Mouse (Mus musculus) testis, adult 2 months (tissue): ENCODE measurements around the gene Gm13277. TPM values are rescaled to one million over a fixed set of nuclear protein-coding genes. Genes with fewer than 3 reads are reported as not detected.
"Not testable (repeated sequence)": the region's sequence is repeated elsewhere in the genome, so short reads cannot be mapped to it uniquely, and the experiment has no call there.

Experiments
- H3K27ac ChIP-seq: fragments of 200-500 bp; 2 replicates; pipeline ENCODE4 v1.5.1; 2012; ENCODE audit warnings: low read depth, low read length; ENCODE audit not compliant: control insufficient read depth, insufficient read depth
- H3K27me3 ChIP-seq: fragments of 200-500 bp; 2 replicates; pipeline ENCODE4 v1.6.1; 2012; ENCODE audit warnings: mild to moderate bottlenecking, low read length, moderate library complexity; ENCODE audit not compliant: control insufficient read depth, insufficient read depth
- H3K36me3 ChIP-seq: fragments of 200-500 bp; 2 replicates; pipeline ENCODE4 v1.6.1; 2012; ENCODE audit warnings: mild to moderate bottlenecking, low read length; ENCODE audit not compliant: control insufficient read depth, insufficient read depth
- H3K4me1 ChIP-seq: fragments of 200-500 bp; 2 replicates; pipeline ENCODE4 v1.6.1; 2012; ENCODE audit warnings: low read length; ENCODE audit not compliant: control insufficient read depth, insufficient read depth
- H3K4me3 ChIP-seq: fragments of 200-500 bp; 2 replicates; pipeline ENCODE4 v1.5.1; 2012; ENCODE audit warnings: low read depth, mild to moderate bottlenecking, low read length, moderate library complexity, mixed read lengths; ENCODE audit not compliant: control insufficient read depth
- CTCF ChIP-seq: fragments of 200-500 bp; IDR thresholded peaks from 2 replicates; pipeline ENCODE4 v1.5.1; 2012; ENCODE audit warnings: low read depth, mild to moderate bottlenecking, inconsistent platforms, low read length, moderate library complexity; ENCODE audit not compliant: control insufficient read depth, insufficient read depth, insufficient replicate concordance
- POLR2A ChIP-seq: fragments of 200-500 bp; IDR thresholded peaks from 2 replicates; pipeline ENCODE4 v1.6.1; 2012; ENCODE audit warnings: low read depth, mild to moderate bottlenecking, inconsistent platforms, low read length, moderate library complexity; ENCODE audit not compliant: control insufficient read depth
- polyA plus RNA-seq: library from polyadenylated mRNA; depleted of rRNA; stranded (reverse); fragments of >200 nt; gene quantifications from 2 replicates; pipeline ENCODE4 v1.2.3, GENCODE M21; 2012; rRNA removed

Gene Gm13277
- polyA plus RNA-seq = not detected in 2 replicates

DNA sequence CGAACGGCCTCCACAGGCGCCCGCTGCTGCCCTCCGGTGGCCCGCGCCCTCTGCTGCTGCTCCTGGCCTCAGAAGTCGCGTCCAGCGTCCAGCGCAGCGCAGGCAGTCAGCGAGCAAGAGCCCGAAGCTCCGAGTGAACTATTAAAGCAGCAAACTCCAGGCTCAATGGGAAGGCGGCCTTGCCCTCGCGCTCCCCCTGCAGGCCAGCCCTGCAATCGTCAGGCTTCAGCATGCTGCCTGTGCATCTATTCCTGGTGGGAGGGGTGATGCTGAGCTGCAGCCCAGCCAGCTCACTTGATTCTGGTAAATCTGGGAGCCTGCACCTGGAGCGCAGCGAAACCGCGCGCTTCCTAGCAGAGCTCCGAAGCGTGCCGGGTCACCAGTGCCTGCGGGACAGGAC, at the start of gene Gm13277:
Gm13277 (plus strand) TSS at position 231 of the 400 bp plus-strand sequence.
- not testable (repeated sequence) for H3K4me1 ChIP-seq, H3K27ac ChIP-seq, H3K36me3 ChIP-seq, H3K27me3 ChIP-seq, H3K4me3 ChIP-seq
- peak; percentile 27; the same call in 1 of the 2 replicates for TF ChIP-seq CTCF

DNA sequence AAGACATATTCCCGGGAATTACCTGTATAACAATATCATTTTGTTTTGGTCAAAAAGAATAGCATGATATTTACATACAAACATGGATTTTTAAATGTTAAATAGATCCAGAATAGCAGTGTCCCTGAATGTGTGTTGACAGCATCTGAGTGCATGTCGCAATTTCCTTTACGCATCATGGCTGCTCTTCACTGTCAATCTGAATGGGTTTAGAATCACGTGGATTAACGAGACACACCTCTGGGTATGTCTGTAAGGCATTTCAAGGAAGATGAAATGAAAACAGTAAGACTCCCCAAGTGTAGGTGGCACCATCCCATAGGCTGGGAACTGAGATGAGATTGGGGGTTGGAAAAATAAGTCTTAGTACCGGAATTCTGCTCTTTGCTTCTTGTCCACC, 49.4 kb upstream of the Gm13277 start:
- no peak overlapping the region for H3K4me3 ChIP-seq
- H3K4me1 ChIP-seq = no peaks in the 10 kb centered on the region
- no peaks in the 10 kb centered on the region for H3K36me3 ChIP-seq
- no peak for TF ChIP-seq POLR2A
- no peak overlapping the region for H3K27ac ChIP-seq
- H3K27me3 ChIP-seq = no peaks in the 10 kb centered on the region

DNA sequence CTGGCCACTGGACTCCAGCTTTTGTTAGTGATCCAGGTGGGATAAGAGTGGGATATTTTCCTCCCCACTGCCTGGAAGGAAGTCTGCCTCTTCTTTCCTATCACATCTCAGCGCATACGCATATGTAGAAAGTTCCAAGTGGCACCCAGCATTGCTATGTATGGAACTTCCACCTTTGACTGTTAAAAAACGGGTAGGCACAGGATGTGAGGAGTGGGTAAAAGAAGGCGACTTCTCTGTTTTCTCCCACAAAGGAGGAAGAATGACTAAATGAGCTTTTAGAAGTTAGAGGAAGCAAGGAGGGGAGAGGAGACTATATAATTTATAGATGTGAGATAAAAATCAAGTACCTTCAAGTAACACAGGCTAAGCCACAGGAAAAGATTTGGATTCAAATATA, 47.0 kb upstream of the Gm13277 start:
- TF ChIP-seq CTCF (no peak), POLR2A (no peak)
- Histone ChIP-seq H3K36me3 (no peaks in the 10 kb centered on the region), H3K27ac (no peak overlapping the region), H3K27me3 (no peaks in the 10 kb centered on the region), H3K4me1 (no peaks in the 10 kb centered on the region), H3K4me3 (no peak overlapping the region)

DNA sequence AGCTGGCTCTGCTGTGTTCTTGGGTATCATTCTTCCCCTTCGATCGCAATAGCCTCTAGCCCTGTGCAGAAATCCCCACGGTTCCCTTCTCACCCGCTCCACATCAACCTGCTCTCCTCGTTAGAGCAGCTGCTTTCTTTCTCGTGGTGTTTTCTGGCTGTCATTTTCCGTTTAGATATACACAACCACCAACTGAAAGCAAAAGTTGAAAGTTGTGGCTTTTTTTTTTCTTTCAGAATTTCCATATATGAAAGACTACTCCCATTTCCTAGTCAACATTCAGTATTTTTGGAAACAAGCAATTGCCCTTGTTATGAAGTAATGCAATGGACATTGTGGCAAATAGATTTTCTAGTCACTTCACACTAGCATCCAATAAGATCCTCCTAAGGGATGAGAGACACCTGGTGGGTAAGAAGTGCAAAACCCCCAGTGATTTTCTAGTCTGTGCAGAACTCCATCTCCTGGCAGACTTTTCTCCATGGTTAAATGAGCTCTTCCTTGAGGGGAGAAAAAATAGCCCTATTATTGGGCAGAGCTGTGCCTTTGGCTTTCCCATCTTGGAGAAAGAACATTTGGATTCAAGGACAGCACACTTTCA, 45.6 kb upstream of the Gm13277 start:
- TF ChIP-seq CTCF (no peak), POLR2A (no peak)

DNA sequence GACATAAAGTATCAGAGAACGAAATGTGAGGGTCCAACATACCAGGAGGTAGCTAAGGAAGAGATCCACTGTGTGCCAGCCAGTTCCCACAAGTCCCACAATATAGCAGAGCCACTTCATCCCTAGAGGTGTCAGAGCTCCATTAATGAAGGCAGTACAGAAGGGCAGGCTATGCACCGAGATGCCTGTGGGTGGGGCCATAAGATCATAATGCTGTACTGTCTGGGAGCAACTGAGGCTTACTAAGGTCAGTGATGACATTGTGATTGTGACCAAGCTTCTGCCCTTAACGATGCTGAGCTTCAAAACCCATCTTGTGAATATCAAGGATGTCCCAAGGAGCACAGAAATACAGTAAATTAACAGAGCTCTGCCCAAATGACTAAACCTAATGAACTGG, 44.2 kb upstream of the Gm13277 start:
- peak overlapping the region; percentile 68 for H3K4me3 ChIP-seq
- no peaks in the 10 kb centered on the region for H3K4me1 ChIP-seq
- no peaks in the 10 kb centered on the region for H3K36me3 ChIP-seq
- TF ChIP-seq POLR2A = no peak
- no peak overlapping the region for H3K27ac ChIP-seq
- no peaks in the 10 kb centered on the region for H3K27me3 ChIP-seq

More for the DNA sequence above, 45.6 kb upstream of the Gm13277 start:
- H3K36me3 ChIP-seq = no peaks in the 10 kb centered on the region
- no peak overlapping the region for H3K27ac ChIP-seq
- no peaks in the 10 kb centered on the region for H3K27me3 ChIP-seq
- peak overlapping the region; percentile 72 for H3K4me3 ChIP-seq
- H3K4me1 ChIP-seq = no peaks in the 10 kb centered on the region

DNA sequence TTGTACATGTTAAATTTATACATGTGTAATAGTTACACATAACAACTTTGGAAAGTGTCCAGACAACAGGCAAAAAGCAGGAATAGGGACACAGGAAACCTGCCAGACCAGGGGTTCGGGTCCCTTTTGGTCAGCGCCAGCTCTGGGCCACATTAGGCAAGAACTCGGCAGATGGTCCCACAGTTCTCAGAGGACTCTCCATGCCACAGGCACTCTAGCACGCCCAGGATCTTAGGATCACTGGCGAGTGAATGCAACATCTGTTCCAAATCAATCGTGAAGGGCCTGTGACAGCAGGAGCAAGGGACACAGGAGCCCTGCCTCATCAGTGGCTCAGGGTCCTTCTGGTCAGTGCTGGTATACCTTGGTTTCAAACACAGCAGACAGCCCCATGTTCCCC, 38.5 kb upstream of the Gm13277 start:
- no peaks in the 10 kb centered on the region for H3K4me1 ChIP-seq
- TF ChIP-seq CTCF (no peak), POLR2A (no peak)
- H3K36me3 ChIP-seq = no peaks in the 10 kb centered on the region
- no peak overlapping the region for H3K27ac ChIP-seq
- no peak overlapping the region for H3K4me3 ChIP-seq
- H3K27me3 ChIP-seq = no peaks in the 10 kb centered on the region

DNA sequence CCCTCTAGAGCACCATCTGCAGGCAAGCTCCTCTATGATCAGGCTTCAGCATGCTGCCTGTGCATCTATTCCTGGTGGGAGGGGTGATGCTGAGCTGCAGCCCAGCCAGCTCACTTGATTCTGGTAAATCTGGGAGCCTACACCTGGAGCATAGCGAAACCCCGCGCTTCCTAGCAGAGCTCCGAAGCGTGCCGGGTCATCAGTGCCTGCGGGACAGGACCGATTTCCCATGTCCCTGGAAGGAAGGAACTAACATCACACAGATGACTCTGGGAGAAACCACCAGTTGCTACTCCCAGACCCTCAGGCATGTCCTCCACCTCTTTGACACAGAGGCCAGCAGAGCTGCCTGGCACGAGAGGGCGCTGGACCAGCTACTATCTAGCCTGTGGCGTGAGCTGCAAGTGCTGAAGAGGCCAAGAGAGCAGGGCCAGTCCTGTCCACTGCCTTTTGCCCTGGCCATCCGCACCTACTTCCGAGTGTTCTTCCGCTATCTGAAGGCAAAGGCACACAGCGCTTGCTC, 33.6 kb upstream of the Gm13277 start, which contains the start of gene Gm13271:
Gm13271 (plus strand) TSS at position 51 of the 523 bp plus-strand sequence.
- H3K27ac ChIP-seq, H3K4me1 ChIP-seq, H3K27me3 ChIP-seq, H3K4me3 ChIP-seq, H3K36me3 ChIP-seq: not testable (repeated sequence)

DNA sequence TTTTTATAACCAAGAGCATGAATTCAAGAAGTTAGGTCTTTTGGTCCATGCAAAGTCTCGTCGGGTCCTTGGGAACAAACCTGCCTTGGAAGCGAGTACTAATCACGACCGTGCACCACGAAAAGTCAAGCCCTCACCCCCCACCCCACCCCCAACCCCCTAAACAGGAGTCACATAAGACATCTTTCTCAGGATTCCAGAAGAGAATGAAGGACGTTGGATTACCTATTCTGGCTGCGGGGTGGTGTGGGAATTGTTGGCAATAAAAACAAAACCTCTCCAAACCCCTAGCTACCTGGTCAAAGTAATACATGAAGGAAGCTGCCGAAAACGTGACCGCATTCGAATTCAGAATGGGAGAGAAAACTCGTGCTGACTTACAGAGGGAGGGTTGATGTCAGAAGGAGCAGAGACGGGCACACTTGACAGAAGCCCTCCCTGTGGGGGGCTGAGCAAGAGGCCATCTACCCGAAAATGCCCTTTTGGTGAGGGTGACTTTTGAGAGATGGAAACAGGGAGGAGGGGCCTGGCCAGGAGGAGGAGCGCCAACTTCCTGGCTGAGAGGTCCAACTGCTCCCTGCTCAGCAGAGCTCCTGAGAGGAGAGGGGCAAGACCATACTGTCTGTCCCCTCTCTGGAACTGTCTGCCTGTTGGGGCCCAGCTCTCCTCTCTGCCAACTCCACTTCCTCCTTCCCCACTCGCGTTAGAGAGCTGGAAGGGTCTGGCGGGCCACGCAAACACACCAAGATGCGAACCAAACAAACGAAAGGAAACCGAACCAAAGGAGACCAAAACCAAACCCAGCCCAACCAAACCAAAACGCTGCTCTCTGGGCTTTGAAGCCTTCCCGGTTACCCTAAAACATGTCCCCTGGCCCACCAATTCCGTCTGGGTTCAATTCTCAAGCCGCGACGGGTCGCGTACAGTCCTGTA, 31.6 kb upstream of the Gm13277 start:
- not testable (repeated sequence) for H3K4me1 ChIP-seq, H3K27me3 ChIP-seq, H3K36me3 ChIP-seq
- peak overlapping the region; percentile 2; the same call in 1 of the 2 replicates for H3K27ac ChIP-seq
- peak overlapping the region; percentile 52 for H3K4me3 ChIP-seq
